Mouse (Mus musculus): ENCODE results near the gene Camta1. TPM values are rescaled to one million over a fixed set of nuclear protein-coding genes. Genes with fewer than 3 reads are reported as not detected.
A peak's percentile ranks its signal among the peaks of the same experiment; 100 is the strongest.

The Camta1 gene
- polyA plus RNA-seq, 1 experiment from 2014 or later, result 106 TPM

DNA sequence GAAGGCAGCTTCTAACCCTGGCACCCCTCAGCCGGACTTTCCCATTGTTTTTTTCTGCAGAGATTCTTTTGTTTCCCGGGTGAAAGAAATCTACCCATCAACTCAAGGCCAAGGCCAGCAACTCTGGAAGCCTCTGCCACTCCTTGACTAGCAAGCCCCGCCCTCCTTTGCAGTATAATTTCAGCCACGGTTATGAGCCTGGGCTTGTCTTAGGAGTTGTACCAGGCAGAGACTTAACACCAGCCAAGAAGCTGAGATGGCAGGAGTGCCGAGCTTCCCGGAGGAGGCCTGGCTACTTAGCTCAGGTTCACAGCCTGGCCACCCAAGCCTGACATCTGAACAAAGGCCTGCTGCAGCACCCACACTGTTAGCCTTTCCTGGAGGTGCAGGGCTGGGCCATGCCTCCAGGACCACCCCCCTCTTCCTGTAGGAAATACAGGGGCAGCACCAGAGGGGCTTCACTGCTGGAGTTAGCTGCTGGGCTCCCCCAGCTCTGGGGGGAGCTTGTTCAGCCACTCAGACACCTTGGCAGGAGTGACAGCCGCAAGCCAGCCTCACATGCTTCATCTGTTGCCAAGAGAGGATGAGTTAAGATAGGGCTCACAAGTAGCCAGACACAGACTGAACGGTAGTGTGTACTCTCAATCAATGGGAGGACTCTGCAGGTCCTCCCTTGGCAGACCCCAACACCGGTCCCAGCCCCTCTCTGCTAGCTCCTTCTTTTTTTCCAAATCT is 730.8 kb downstream of the Camta1 start:
- H3K27ac ChIP-seq (replicated peaks; ENCODE audit: low read depth, low read length), result no peak overlapping the region
- ATAC-seq (ENCODE audit: insufficient number of reproducible peaks, low FRiP score, low TSS enrichment, low read depth), result no peak
- DNase-seq (ENCODE audit: low spot score), result no peak
- H3K9ac ChIP-seq (ENCODE audit: low read length), result no peak overlapping the region
- no peak overlapping the region for H3K4me2 ChIP-seq (ENCODE audit: low read depth, severe bottlenecking)
- no peaks in the 10 kb centered on the region for H3K27me3 ChIP-seq (ENCODE audit: control insufficient read depth, insufficient read depth, low read length)
- no peaks in the 10 kb centered on the region for H3K9me3 ChIP-seq (ENCODE audit: control insufficient read depth, low read length)
- H3K4me1 ChIP-seq (ENCODE audit: control insufficient read depth, insufficient read depth, low read length), result peaks cover 10% of the 10 kb centered on the region
- 71% methylated on average over 9 of the region's 9 CpGs for WGBS
- H3K36me3 ChIP-seq (ENCODE audit: control insufficient read depth, insufficient read depth, low read length), result no peaks in the 10 kb centered on the region
- no peak overlapping the region for H3K4me3 ChIP-seq (ENCODE audit: low read depth, low read length)

- Histone ChIP-seq H3K4me3 (ENCODE audit: low read depth, low read length) (peak overlapping the region; percentile 47), H3K27ac (replicated peaks; ENCODE audit: low read depth, low read length) (no peak overlapping the region), H3K4me1 (ENCODE audit: control insufficient read depth, insufficient read depth, low read length) (peaks cover 10% of the 10 kb centered on the region)
Observed at GRCm38 (mm10) chr4:151129725-151130557, 731.7 kb downstream of the Camta1 start.

DNA sequence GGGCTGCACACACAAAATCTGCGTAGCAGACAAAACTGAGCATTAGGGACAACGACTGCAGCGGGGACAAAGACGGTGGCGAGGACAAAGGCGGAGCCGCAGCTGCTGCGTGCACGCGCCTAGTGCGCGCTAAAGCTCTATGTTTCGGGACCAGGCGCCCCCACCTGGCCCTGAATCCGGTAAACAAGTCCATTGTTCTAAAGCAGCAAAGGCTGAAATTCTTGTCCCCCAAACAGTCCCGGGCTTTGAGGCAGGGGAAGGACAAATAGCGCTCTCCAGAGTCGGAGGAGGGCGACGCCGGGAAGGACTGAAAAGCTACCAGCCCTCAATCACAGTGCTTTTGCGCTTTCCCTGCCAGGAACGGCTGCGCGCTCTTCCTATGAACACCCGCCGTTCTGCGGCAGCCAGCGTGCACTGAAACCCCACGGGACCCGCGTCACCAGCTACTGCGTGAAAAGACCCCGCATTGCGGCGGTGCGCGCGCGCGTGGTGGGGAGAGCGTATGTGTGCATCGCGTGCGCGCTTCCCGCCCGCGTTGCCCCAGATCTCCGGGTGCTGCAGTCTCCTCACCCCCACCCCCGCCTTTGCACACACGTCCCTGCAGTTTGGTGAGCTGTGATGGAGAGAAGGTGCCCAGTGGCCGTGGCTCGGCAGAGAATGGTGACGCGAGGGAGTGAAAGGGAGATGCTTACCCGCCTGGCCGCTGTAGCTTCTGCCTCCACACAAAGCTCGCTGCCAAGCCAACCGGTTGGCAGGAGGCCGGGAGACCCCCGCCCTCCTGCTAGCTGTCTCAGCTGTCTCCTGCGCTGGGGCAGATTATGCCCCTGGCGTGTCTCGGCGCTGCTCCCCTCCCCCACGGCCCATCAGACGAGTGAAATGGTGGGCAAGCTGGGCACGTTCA is 732.8 kb downstream of the Camta1 start:
- Histone ChIP-seq H3K4me3 (ENCODE audit: low read depth, low read length) (peak overlapping the region; percentile 47), H3K4me1 (ENCODE audit: control insufficient read depth, insufficient read depth, low read length) (peaks cover 10% of the 10 kb centered on the region), H3K27me3 (ENCODE audit: control insufficient read depth, insufficient read depth, low read length) (no peaks in the 10 kb centered on the region), H3K4me2 (ENCODE audit: low read depth, severe bottlenecking) (peak overlapping the region; percentile 81), H3K9ac (ENCODE audit: low read length) (peak overlapping the region; percentile 86), H3K36me3 (ENCODE audit: control insufficient read depth, insufficient read depth, low read length) (no peaks in the 10 kb centered on the region), H3K27ac (replicated peaks; ENCODE audit: low read depth, low read length) (peak overlapping the region; percentile 82), H3K9me3 (ENCODE audit: control insufficient read depth, low read length) (no peaks in the 10 kb centered on the region)
- under 1% methylated on average over 69 of the region's 69 CpGs for WGBS
- DNase-seq (ENCODE audit: low spot score) (peak; percentile 90), ATAC-seq (ENCODE audit: insufficient number of reproducible peaks, low FRiP score, low TSS enrichment, low read depth) (peak; percentile 66)

More at GRCm38 (mm10) chr4:151129725-151130557, 731.7 kb downstream of the Camta1 start:
- DNase-seq (ENCODE audit: low spot score) (no peak), ATAC-seq (ENCODE audit: insufficient number of reproducible peaks, low FRiP score, low TSS enrichment, low read depth) (no peak)
- H3K9me3 ChIP-seq (ENCODE audit: control insufficient read depth, low read length), result no peaks in the 10 kb centered on the region
- WGBS, result 75% methylated on average over 16 of the region's 16 CpGs
- no peaks in the 10 kb centered on the region for H3K36me3 ChIP-seq (ENCODE audit: control insufficient read depth, insufficient read depth, low read length)
- H3K9ac ChIP-seq (ENCODE audit: low read length), result no peak overlapping the region; the same call in 1 of the 2 replicates
- no peaks in the 10 kb centered on the region for H3K27me3 ChIP-seq (ENCODE audit: control insufficient read depth, insufficient read depth, low read length)
- H3K4me2 ChIP-seq (ENCODE audit: low read depth, severe bottlenecking), result peak overlapping the region; percentile 81

GRCm38 (mm10) chr4:151127636-151128548 is 733.8 kb downstream of the Camta1 start:
- DNase-seq (ENCODE audit: low spot score) (peak; percentile 56), ATAC-seq (ENCODE audit: insufficient number of reproducible peaks, low FRiP score, low TSS enrichment, low read depth) (peak; percentile 45; the same call in 1 of the 2 replicates)
- 8% methylated on average over 10 of the region's 10 CpGs for WGBS
- H3K4me1 ChIP-seq (ENCODE audit: control insufficient read depth, insufficient read depth, low read length), result peaks cover 10% of the 10 kb centered on the region
- H3K27ac ChIP-seq (replicated peaks; ENCODE audit: low read depth, low read length), result peak overlapping the region; percentile 82
- peak overlapping the region; percentile 47 for H3K4me3 ChIP-seq (ENCODE audit: low read depth, low read length)
- no peaks in the 10 kb centered on the region for H3K9me3 ChIP-seq (ENCODE audit: control insufficient read depth, low read length)
- no peaks in the 10 kb centered on the region for H3K27me3 ChIP-seq (ENCODE audit: control insufficient read depth, insufficient read depth, low read length)
- H3K36me3 ChIP-seq (ENCODE audit: control insufficient read depth, insufficient read depth, low read length), result no peaks in the 10 kb centered on the region
- H3K9ac ChIP-seq (ENCODE audit: low read length), result peak overlapping the region; percentile 86
- H3K4me2 ChIP-seq (ENCODE audit: low read depth, severe bottlenecking), result peak overlapping the region; percentile 81

- Histone ChIP-seq H3K4me2 (ENCODE audit: low read depth, severe bottlenecking) (no peak overlapping the region), H3K27me3 (ENCODE audit: control insufficient read depth, insufficient read depth, low read length) (no peaks in the 10 kb centered on the region), H3K9me3 (ENCODE audit: control insufficient read depth, low read length) (no peaks in the 10 kb centered on the region), H3K36me3 (ENCODE audit: control insufficient read depth, insufficient read depth, low read length) (no peaks in the 10 kb centered on the region; the same call in 1 of the 2 replicates), H3K4me3 (ENCODE audit: low read depth, low read length) (no peak overlapping the region), H3K27ac (replicated peaks; ENCODE audit: low read depth, low read length) (no peak overlapping the region), H3K9ac (ENCODE audit: low read length) (no peak overlapping the region), H3K4me1 (ENCODE audit: control insufficient read depth, insufficient read depth, low read length) (no peaks in the 10 kb centered on the region)
- DNase-seq (ENCODE audit: low spot score) (no peak), ATAC-seq (ENCODE audit: insufficient number of reproducible peaks, low FRiP score, low TSS enrichment, low read depth) (no peak)
- WGBS, result 93% methylated on average over 3 of the region's 3 CpGs
Observed at GRCm38 (mm10) chr4:151118883-151119282, 742.8 kb downstream of the Camta1 start.

- H3K27ac ChIP-seq (replicated peaks; ENCODE audit: low read depth, low read length), result no peak overlapping the region
- ATAC-seq (ENCODE audit: insufficient number of reproducible peaks, low FRiP score, low TSS enrichment, low read depth) (no peak), DNase-seq (ENCODE audit: low spot score) (no peak)
- H3K27me3 ChIP-seq (ENCODE audit: control insufficient read depth, insufficient read depth, low read length), result peaks cover 8% of the 10 kb centered on the region; the same call in 1 of the 2 replicates
- H3K9me3 ChIP-seq (ENCODE audit: control insufficient read depth, low read length), result no peaks in the 10 kb centered on the region
- H3K4me2 ChIP-seq (ENCODE audit: low read depth, severe bottlenecking), result no peak overlapping the region
- no peak overlapping the region for H3K9ac ChIP-seq (ENCODE audit: low read length)
- WGBS, result 85% methylated on average over 7 of the region's 7 CpGs
- no peaks in the 10 kb centered on the region for H3K4me1 ChIP-seq (ENCODE audit: control insufficient read depth, insufficient read depth, low read length)
- no peak overlapping the region for H3K4me3 ChIP-seq (ENCODE audit: low read depth, low read length)
- H3K36me3 ChIP-seq (ENCODE audit: control insufficient read depth, insufficient read depth, low read length), result no peaks in the 10 kb centered on the region; the same call in 1 of the 2 replicates
Observed at GRCm38 (mm10) chr4:151114574-151114973, 747.1 kb downstream of the Camta1 start.

DNA sequence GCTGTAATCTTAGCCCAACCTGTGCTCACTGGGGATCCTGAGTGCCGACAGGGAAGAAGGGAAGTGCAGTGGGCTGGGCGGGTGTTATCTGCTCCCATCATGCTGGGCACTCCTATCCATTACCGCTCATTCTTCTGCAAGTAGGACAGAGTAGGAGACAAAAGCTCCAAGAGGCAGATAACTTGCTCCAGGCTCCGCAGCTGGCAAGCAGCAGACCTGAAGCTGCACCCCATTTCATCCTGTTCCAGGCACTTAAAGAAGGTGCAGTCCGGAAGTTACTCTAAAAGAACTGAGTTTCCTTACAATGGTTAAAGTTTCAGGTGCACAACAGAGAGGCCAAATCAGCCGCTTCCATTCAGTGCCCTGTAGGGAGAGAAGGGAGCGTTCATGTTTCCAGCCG is 750.5 kb downstream of the Camta1 start:
- no peaks in the 10 kb centered on the region; the same call in 1 of the 2 replicates for H3K36me3 ChIP-seq (ENCODE audit: control insufficient read depth, insufficient read depth, low read length)
- H3K27ac ChIP-seq (replicated peaks; ENCODE audit: low read depth, low read length), result no peak overlapping the region
- DNase-seq (ENCODE audit: low spot score), result no peak
- H3K4me1 ChIP-seq (ENCODE audit: control insufficient read depth, insufficient read depth, low read length), result 0 out of 2 replicates have a peak, but pooled peaks cover 2% of the 10 kb centered on the region
- no peak overlapping the region for H3K9ac ChIP-seq (ENCODE audit: low read length)
- peaks cover 19% of the 10 kb centered on the region; the same call in 1 of the 2 replicates for H3K27me3 ChIP-seq (ENCODE audit: control insufficient read depth, insufficient read depth, low read length)
- ATAC-seq (ENCODE audit: insufficient number of reproducible peaks, low FRiP score, low TSS enrichment, low read depth), result no peak
- 62% methylated on average over 8 of the region's 8 CpGs for WGBS
- no peak overlapping the region for H3K4me3 ChIP-seq (ENCODE audit: low read depth, low read length)
- no peaks in the 10 kb centered on the region for H3K9me3 ChIP-seq (ENCODE audit: control insufficient read depth, low read length)
- no peak overlapping the region for H3K4me2 ChIP-seq (ENCODE audit: low read depth, severe bottlenecking)

All from limb, embryonic 11.5 days (tissue).